Mouse (Mus musculus): ENCODE results near the gene Rell1. TPM values are rescaled to one million over a fixed set of nuclear protein-coding genes. Genes with fewer than 3 reads are reported as not detected.

The Rell1 gene
- polyA plus RNA-seq (2015; fragmentation: Nextera tagmentation; extraction: Ambion mirVana): 17.9 and 18.0 TPM in 2 replicates

DNA sequence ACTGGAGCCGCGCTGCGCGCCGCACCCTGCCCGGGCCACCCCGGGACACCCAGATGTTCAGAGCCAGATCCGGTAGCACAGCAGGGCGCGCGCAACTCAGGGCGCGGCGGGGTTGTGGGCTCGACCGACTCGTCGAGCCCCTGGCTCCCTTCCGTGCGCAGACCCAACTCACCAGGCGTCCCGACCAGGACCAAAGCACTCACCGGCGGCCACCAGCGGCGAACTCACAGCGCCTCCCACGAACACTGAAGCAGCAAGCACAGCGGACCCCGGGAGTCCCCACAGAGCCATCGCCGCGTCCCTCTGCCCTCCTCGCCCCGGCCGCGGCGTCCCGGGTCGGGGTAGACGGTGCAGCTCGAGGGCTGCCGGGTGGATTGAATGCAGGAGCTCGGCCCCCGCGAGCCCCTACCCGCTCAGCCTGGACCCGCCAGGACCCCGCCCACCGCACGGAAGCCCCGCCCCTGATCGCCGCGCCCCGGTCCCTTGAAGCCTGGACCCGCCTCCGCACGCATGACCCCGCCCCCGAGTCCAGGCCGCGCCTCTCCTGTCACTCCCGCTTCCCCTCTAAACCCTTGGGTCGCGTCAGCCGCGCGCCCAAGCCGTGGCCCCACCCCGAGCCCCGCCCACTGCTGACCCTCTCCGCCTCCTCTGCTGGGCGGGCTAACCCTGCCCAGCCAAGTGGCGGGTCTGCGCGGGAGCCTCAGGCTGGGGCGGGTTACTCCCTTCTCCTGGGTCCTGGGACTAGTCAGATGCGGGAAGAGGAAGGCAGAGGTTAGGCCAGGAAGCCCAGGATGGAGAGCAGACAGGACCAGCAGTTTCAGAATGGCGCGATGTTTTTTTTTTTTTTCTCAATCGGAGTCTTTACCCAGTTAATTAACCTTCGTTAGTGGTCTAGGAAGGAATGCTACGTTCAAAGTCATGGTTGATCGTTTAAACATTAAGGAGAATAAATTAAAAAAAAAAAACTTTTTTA is at the start of gene Rell1:
TSS of gene Rell1 (minus strand) at position 455 of the 973 bp plus-strand sequence.
- peak within 1 kb of the TSS; percentile 73 for H3K4me3 ChIP-seq
- no peaks in the 10 kb centered on the region for H3K27me3 ChIP-seq
- peak within 1 kb of the TSS; percentile 83 for H3K9ac ChIP-seq
- H3K9me3 ChIP-seq: no peaks in the 10 kb centered on the region
- H3K36me3 ChIP-seq: no peaks in the 10 kb centered on the region
- WGBS: under 1% methylated on average over 74 of the region's 85 CpGs
- peaks cover 24% of the 10 kb centered on the region for H3K4me1 ChIP-seq
- H3K4me2 ChIP-seq (replicated peaks): peak within 1 kb of the TSS; percentile 77
- peak within 1 kb of the TSS; percentile 65; the same call in 1 of the 2 replicates for H3K27ac ChIP-seq
- peak; percentile 96 for ATAC-seq (ENCODE audit: low FRiP score, low read depth)

GRCm38 (mm10) chr5:64012596-64013366 is 44.1 kb upstream of the Rell1 start:
- H3K9ac ChIP-seq: no peak overlapping the region
- H3K4me3 ChIP-seq: no peak overlapping the region
- H3K9me3 ChIP-seq: no peaks in the 10 kb centered on the region; the same call in 1 of the 2 replicates
- H3K36me3 ChIP-seq: no peaks in the 10 kb centered on the region
- no peaks in the 10 kb centered on the region for H3K27me3 ChIP-seq
- H3K27ac ChIP-seq: no peak overlapping the region
- H3K4me1 ChIP-seq: no peaks in the 10 kb centered on the region
- H3K4me2 ChIP-seq (replicated peaks): no peak overlapping the region
- no peak for ATAC-seq (ENCODE audit: low FRiP score, low read depth)
- 73% methylated on average over 13 of the region's 13 CpGs for WGBS

GRCm38 (mm10) chr5:64006548-64006947 is 37.9 kb upstream of the Rell1 start:
- 82% methylated on average over 4 of the region's 4 CpGs for WGBS
- H3K27me3 ChIP-seq: no peaks in the 10 kb centered on the region
- H3K27ac ChIP-seq: no peak overlapping the region
- no peak overlapping the region for H3K4me2 ChIP-seq (replicated peaks)
- no peaks in the 10 kb centered on the region for H3K36me3 ChIP-seq
- no peak overlapping the region for H3K4me3 ChIP-seq
- no peak overlapping the region for H3K9ac ChIP-seq
- 0 out of 2 replicates have a peak, but pooled peaks cover 4% of the 10 kb centered on the region for H3K9me3 ChIP-seq
- no peaks in the 10 kb centered on the region for H3K4me1 ChIP-seq
- ATAC-seq (ENCODE audit: low FRiP score, low read depth): no peak

- no peak for ATAC-seq (ENCODE audit: low FRiP score, low read depth)
- WGBS: 90% methylated on average over 8 of the region's 8 CpGs
- H3K4me2 ChIP-seq (replicated peaks): no peak overlapping the region
- H3K4me1 ChIP-seq: no peaks in the 10 kb centered on the region
- H3K4me3 ChIP-seq: no peak overlapping the region
- H3K27me3 ChIP-seq: no peaks in the 10 kb centered on the region
- no peak overlapping the region for H3K27ac ChIP-seq
- no peaks in the 10 kb centered on the region for H3K36me3 ChIP-seq
- no peak overlapping the region for H3K9ac ChIP-seq
- H3K9me3 ChIP-seq: 0 out of 2 replicates have a peak, but pooled peaks cover 4% of the 10 kb centered on the region
Measured at GRCm38 (mm10) chr5:64003302-64003701, 34.6 kb upstream of the Rell1 start.

DNA sequence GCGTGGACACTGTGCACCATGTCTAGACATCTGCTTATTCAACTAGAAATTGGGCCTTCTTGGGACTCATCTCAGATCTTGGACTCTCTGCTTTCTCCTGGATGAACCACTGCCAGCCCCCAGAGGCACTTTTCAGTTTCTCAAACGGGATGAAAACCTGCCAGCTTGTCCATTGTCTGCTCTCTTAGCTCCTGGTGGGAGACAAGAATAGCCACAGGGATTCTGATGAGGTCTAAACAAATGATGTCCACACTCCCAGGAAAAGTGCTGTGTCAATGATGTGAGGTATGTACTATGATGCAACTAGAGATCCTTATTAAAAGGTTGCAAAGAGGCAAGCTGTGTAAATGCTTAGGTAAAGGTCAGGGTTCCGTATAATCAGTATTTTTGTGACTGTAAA is 25.2 kb upstream of the Rell1 start:
- H3K4me1 ChIP-seq: no peaks in the 10 kb centered on the region
- H3K36me3 ChIP-seq: no peaks in the 10 kb centered on the region
- WGBS: 67% methylated on average over 3 of the region's 3 CpGs
- H3K4me2 ChIP-seq (replicated peaks): no peak overlapping the region
- no peak overlapping the region for H3K9ac ChIP-seq
- H3K4me3 ChIP-seq: no peak overlapping the region
- no peak for ATAC-seq (ENCODE audit: low FRiP score, low read depth)
- H3K27me3 ChIP-seq: no peaks in the 10 kb centered on the region
- no peaks in the 10 kb centered on the region for H3K9me3 ChIP-seq
- H3K27ac ChIP-seq: no peak overlapping the region

DNA sequence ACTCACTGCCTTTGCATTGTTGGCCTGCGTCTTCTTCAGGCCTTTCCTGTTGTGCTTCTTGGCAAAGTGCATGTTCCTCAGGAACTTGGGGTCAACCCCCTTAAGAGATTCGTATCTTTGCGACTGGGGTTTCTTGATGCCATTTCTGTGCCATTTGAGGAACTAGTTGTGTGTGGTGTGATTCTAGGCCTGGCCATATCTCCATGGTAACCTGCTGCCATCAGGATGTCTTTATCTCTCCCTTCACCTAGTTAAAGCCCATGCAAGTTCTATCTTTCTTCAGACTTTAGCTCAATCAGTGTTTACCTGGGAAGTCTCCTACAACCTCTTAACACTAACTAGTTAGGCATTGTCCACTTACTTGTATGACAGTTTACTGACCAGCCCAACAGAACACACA is 22.0 kb upstream of the Rell1 start:
- no peaks in the 10 kb centered on the region for H3K27me3 ChIP-seq
- H3K36me3 ChIP-seq: no peaks in the 10 kb centered on the region
- no peak overlapping the region for H3K4me3 ChIP-seq
- H3K9me3 ChIP-seq: no peaks in the 10 kb centered on the region
- H3K4me2 ChIP-seq (replicated peaks): no peak overlapping the region
- 89% methylated on average over 3 of the region's 3 CpGs for WGBS
- no peak for ATAC-seq (ENCODE audit: low FRiP score, low read depth)
- no peaks in the 10 kb centered on the region for H3K4me1 ChIP-seq
- no peak overlapping the region for H3K27ac ChIP-seq
- H3K9ac ChIP-seq: no peak overlapping the region

- Histone ChIP-seq H3K9ac (no peak overlapping the region), H3K36me3 (no peaks in the 10 kb centered on the region), H3K4me3 (no peak overlapping the region), H3K27ac (no peak overlapping the region), H3K9me3 (no peaks in the 10 kb centered on the region), H3K4me2 (replicated peaks) (no peak overlapping the region), H3K27me3 (no peaks in the 10 kb centered on the region), H3K4me1 (no peaks in the 10 kb centered on the region)
- no peak for ATAC-seq (ENCODE audit: low FRiP score, low read depth)
- WGBS: 83% methylated on average over 6 of the region's 6 CpGs
Measured at GRCm38 (mm10) chr5:63986337-63986736, 17.6 kb upstream of the Rell1 start.

GRCm38 (mm10) chr5:63982296-63982695 is 13.6 kb upstream of the Rell1 start:
- Histone ChIP-seq H3K27ac (no peak overlapping the region), H3K4me3 (no peak overlapping the region), H3K36me3 (no peaks in the 10 kb centered on the region), H3K4me1 (no peaks in the 10 kb centered on the region), H3K9me3 (no peaks in the 10 kb centered on the region), H3K4me2 (replicated peaks) (no peak overlapping the region), H3K27me3 (no peaks in the 10 kb centered on the region), H3K9ac (no peak overlapping the region)
- 66% methylated on average over 11 of the region's 11 CpGs for WGBS
- no peak for ATAC-seq (ENCODE audit: low FRiP score, low read depth)

- Histone ChIP-seq H3K4me1 (peaks cover 24% of the 10 kb centered on the region), H3K9ac (no peak overlapping the region), H3K4me3 (no peak overlapping the region), H3K27ac (0 out of 2 replicates have a peak overlapping the region, but pooled peaks have one; percentile 22), H3K36me3 (no peaks in the 10 kb centered on the region), H3K4me2 (replicated peaks) (no peak overlapping the region), H3K27me3 (no peaks in the 10 kb centered on the region), H3K9me3 (no peaks in the 10 kb centered on the region)
- ATAC-seq (ENCODE audit: low FRiP score, low read depth): no peak
- 86% methylated on average over 2 of the region's 2 CpGs for WGBS
Measured at GRCm38 (mm10) chr5:63970991-63971390, 2.3 kb upstream of the Rell1 start.

DNA sequence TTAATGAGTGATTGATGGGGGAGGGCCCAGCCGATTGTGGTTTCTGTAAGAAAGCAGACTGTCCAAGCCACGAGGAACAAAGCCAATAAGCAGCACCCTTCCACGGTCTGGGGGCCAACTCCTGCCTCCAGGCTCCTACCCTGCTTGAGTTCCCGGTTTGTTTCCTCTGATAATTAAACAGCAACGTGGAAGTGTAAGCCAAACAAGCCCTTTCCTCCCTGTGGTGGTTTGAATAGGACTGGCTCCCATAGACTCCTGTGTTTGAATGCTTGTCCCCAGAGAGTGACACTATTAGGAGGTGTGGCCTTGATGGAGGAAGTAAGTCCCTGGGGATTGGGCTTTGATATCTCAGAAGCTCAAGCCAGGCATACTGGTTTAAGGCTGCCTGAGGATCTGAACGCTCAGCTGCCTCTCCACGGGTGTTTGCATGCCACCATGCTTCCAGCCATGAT is 1.6 kb upstream of the Rell1 start:
- H3K27ac ChIP-seq: no peak overlapping the region; the same call in 1 of the 2 replicates
- 16% methylated on average over 7 of the region's 7 CpGs for WGBS
- peak overlapping the region; percentile 14; the same call in 1 of the 2 replicates for H3K4me2 ChIP-seq (replicated peaks)
- no peak for ATAC-seq (ENCODE audit: low FRiP score, low read depth)
- no peak overlapping the region for H3K9ac ChIP-seq
- H3K4me1 ChIP-seq: peaks cover 24% of the 10 kb centered on the region
- H3K9me3 ChIP-seq: no peaks in the 10 kb centered on the region
- H3K36me3 ChIP-seq: no peaks in the 10 kb centered on the region
- no peaks in the 10 kb centered on the region for H3K27me3 ChIP-seq
- H3K4me3 ChIP-seq: no peak overlapping the region

DNA sequence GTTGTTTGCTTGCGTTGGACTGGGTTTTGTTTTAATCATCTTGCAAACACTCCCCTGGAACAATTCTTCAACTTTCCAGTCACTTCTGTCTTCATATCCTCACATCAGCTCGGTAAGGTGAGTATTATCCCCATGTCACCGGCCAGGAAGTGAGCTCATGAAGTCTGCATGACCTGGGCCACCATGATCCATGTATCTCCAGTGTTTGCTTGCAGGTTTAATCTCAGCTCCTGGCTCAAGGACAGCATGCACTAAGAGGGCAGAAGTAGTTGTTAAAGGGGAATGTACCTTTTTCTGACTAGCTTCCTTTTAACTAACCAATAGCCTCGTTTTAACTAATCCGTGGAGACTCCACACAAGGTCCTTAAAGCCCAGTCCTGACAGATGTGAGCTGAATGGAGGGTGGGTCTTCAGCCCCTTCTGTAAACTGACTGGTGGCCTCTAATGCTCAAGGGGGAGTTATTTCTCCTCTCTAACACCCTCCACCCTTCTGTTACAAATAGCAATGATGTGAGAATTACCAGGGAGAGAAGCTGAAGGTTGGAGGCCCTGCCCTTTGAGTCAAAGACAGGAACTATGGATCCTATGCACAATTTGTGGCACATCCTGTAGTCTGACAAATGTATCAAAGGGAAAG is 897 bp upstream of the Rell1 start:
- Histone ChIP-seq H3K4me2 (replicated peaks) (peak overlapping the region; percentile 77), H3K4me3 (peak overlapping the region; percentile 73), H3K9me3 (no peaks in the 10 kb centered on the region), H3K27me3 (no peaks in the 10 kb centered on the region), H3K36me3 (no peaks in the 10 kb centered on the region), H3K4me1 (peaks cover 24% of the 10 kb centered on the region), H3K9ac (no peak overlapping the region), H3K27ac (peak overlapping the region; percentile 44; the same call in 1 of the 2 replicates)
- ATAC-seq (ENCODE audit: low FRiP score, low read depth): no peak
- WGBS: 17% methylated on average over 5 of the region's 5 CpGs
